Mouse (Mus musculus): ENCODE data around the gene Olfr1368.

- TF ChIP-seq CTCF (IDR thresholded peaks at IDR 0.05; ENCODE audit: control insufficient read depth, insufficient read depth, insufficient read length), result no peak
- no peak for TF ChIP-seq MYOG (IDR thresholded peaks at IDR 0.05; ENCODE audit: control insufficient read depth, extremely low read depth, insufficient read length)
- TF ChIP-seq FOSL1 (IDR thresholded peaks at IDR 0.05; ENCODE audit: insufficient read depth, low read length, poor library complexity, severe bottlenecking), result no peak
Measured at GRCm38 (mm10) chr13:21181996-21182395, 36.3 kb upstream of the Olfr1368 start.

Measured in C2C12 (cell line).